ENCODE assay signal across 10 mouse cellular contexts in genomic region chr9:28569041-28569522, GRCm38 (mm10).
DNase-seq lines count a peak whose midpoint lies in the region; ATAC-seq lines count a peak whose summit lies in the region.
"Had no signal": no experiment of that assay in that cellular context is flagged by ENCODE, and none has a peak within 500 bp of the region (broad histone marks: within the 10 kb centered on the region; RNA-seq: fewer than 3 reads in every experiment).

No protein-coding gene starts in this region.

- H3K4me2 ChIP-seq in hindbrain, embryonic 13.5 days = no peak overlapping the region
- no peak overlapping the region; the same call in 1 of the 2 replicates for H3K4me2 ChIP-seq in embryonic facial prominence, embryonic 14.5 days (ENCODE audit: low read depth, low read length)
- H3K4me2 ChIP-seq: limb, embryonic 15.5 days had no signal

- no peak for DNase-seq in hindbrain, embryonic 10.5 days (ENCODE audit: low spot score)
- peak; percentile 23 to 42 for DNase-seq in right cerebral cortex, adult 2 months (ENCODE audit: low spot score in 2 of 2)
- DNase-seq in right cerebral cortex, postnatal 36 days (ENCODE audit: low spot score in 2 of 2) = no peak
- DNase-seq in embryonic facial prominence, embryonic 14.5 days (ENCODE audit: low spot score) = peak; percentile 57
- DNase-seq in urinary bladder, postnatal 4 days (ENCODE audit: low spot score in 2 of 2) = no peak
- DNase-seq in spleen, postnatal 4 days (ENCODE audit: low spot score in 2 of 2) = no peak
- no peak for DNase-seq in urinary bladder, postnatal 14 days (ENCODE audit: low spot score)

- no peaks in the 10 kb centered on the region for H3K9me3 ChIP-seq in hindbrain, embryonic 13.5 days
- H3K9me3 ChIP-seq in hindbrain, embryonic 10.5 days = no peaks in the 10 kb centered on the region
- H3K9me3 ChIP-seq in embryonic facial prominence, embryonic 14.5 days (ENCODE audit: control insufficient read depth, low read length) = no peaks in the 10 kb centered on the region
- H3K9me3 ChIP-seq: G1E; limb, embryonic 15.5 days had no signal

- H3K36me3 ChIP-seq in hindbrain, embryonic 13.5 days = no peaks in the 10 kb centered on the region
- no peaks in the 10 kb centered on the region for H3K36me3 ChIP-seq in hindbrain, embryonic 10.5 days
- H3K36me3 ChIP-seq in embryonic facial prominence, embryonic 14.5 days (ENCODE audit: control insufficient read depth, insufficient read depth, low read length) = no peaks in the 10 kb centered on the region
- H3K36me3 ChIP-seq: G1E; limb, embryonic 15.5 days had no signal

- no peaks in the 10 kb centered on the region for H3K27me3 ChIP-seq in hindbrain, embryonic 13.5 days
- no peaks in the 10 kb centered on the region for H3K27me3 ChIP-seq in hindbrain, embryonic 10.5 days (ENCODE audit: insufficient read depth, poor library complexity, severe bottlenecking)
- H3K27me3 ChIP-seq in embryonic facial prominence, embryonic 14.5 days (replicated peaks; ENCODE audit: control insufficient read depth, insufficient read depth, low read length) = no peaks in the 10 kb centered on the region
- H3K27me3 ChIP-seq: limb, embryonic 15.5 days had no signal

- H3K4me1 ChIP-seq in hindbrain, embryonic 13.5 days (replicated peaks) = peaks cover 15% of the 10 kb centered on the region
- H3K4me1 ChIP-seq in hindbrain, embryonic 10.5 days (replicated peaks) = peaks cover 10% of the 10 kb centered on the region
- peaks cover 15% of the 10 kb centered on the region for H3K4me1 ChIP-seq in embryonic facial prominence, embryonic 14.5 days (ENCODE audit: control insufficient read depth, insufficient read depth, low read length)

- H3K4me3 ChIP-seq in hindbrain, embryonic 13.5 days = no peak overlapping the region
- no peak overlapping the region for H3K4me3 ChIP-seq in hindbrain, embryonic 10.5 days
- no peak overlapping the region for H3K4me3 ChIP-seq in embryonic facial prominence, embryonic 14.5 days (ENCODE audit: low read depth, low read length)
- H3K4me3 ChIP-seq: limb, embryonic 15.5 days had no signal

- WGBS in hindbrain, embryonic 13.5 days = 33% methylated on average over 8 of the region's 8 CpGs
- WGBS in hindbrain, embryonic 10.5 days = 43% methylated on average over 8 of the region's 8 CpGs
- WGBS in embryonic facial prominence, embryonic 14.5 days = 12% methylated on average over 8 of the region's 8 CpGs

- peak overlapping the region; percentile 24; the same call in 1 of the 2 replicates for H3K27ac ChIP-seq in hindbrain, embryonic 13.5 days
- no peak overlapping the region for H3K27ac ChIP-seq in hindbrain, embryonic 10.5 days
- H3K27ac ChIP-seq in embryonic facial prominence, embryonic 14.5 days (replicated peaks; ENCODE audit: low read depth, low read length) = peak overlapping the region; percentile 28; the same call in 1 of the 2 replicates
- H3K27ac ChIP-seq: limb, embryonic 15.5 days had no signal

- H3K9ac ChIP-seq in hindbrain, embryonic 13.5 days = no peak overlapping the region
- no peak overlapping the region for H3K9ac ChIP-seq in embryonic facial prominence, embryonic 14.5 days (ENCODE audit: low read depth, low read length)
- H3K9ac ChIP-seq: limb, embryonic 15.5 days had no signal

- ATAC-seq in hindbrain, embryonic 13.5 days (ENCODE audit: low FRiP score) = no peak
- ATAC-seq in embryonic facial prominence, embryonic 14.5 days (ENCODE audit: low read depth) = peak; percentile 68

Comparison
In these comparisons a context has a peak if more than half of its experiments do, and no peak if none do; other contexts are left out.
1. DNase-seq: peak in right cerebral cortex, adult 2 months (2 of 2) and embryonic facial prominence, embryonic 14.5 days (single experiment); none in hindbrain, embryonic 10.5 days (single experiment), right cerebral cortex, postnatal 36 days (0 of 2), urinary bladder, postnatal 4 days (0 of 2), spleen, postnatal 4 days (0 of 2) and urinary bladder, postnatal 14 days (single experiment).